Mouse (Mus musculus): ENCODE measurements around the gene Ksr1.

DNA sequence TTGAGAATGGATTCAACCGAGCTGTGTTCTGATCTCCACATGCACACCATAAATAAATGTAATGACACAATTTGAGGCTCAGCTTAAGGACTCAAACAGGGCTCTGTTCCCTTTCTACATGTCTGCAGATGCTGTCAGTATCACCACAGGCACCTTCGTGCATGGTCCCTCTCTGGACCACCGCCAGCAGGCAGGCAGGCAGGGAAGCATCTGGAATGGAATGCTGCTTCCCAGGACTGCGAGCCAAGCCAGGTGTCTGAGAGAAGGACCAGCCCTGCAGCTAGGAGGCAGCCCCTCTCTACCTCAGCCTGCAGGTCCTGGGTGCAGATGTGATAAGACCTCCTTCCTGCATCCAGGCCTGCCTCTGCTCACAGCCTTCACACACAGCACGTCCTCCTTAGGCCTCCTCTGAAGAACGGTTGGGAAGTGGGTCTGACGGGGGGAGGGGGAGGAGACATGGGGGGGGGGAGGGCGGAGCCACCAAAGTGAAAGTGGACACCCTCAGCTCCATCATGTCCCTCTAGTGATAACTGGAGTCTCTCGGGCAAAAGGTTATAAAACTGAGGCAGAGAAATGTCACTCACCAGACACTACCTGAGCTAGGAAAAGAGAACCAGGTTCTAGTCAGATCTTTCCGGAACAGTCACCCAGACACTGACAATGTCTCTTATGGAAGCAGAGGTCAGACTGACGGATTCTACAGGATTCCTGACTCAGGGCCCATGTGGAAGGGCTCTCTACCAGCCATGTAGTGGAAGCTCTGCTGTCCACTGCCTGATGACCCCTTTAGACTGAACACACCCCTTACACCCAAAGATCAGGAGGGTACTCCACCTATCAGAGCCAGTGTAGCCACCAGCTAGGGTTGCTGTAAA, 4.7 kb downstream of the Ksr1 start:
- TF ChIP-seq CTCF (IDR thresholded peaks at IDR 0.05; ENCODE audit: low read depth) = peak; percentile 17; the same call in 1 of the 2 replicates
- no peak for TF ChIP-seq EP300 (optimal IDR thresholded peaks at IDR 0.05)
